Mouse (Mus musculus) lung, postnatal 36 days (tissue): ENCODE measurements at regions not wholly inside any gene's neighbourhood (a gene's known extent, or its start where the extent isn't known, plus 50 kb on each side); places are given as distances from the start of the nearest gene placed in this dataset.
"Not testable (repeated sequence)": the region's sequence is repeated elsewhere in the genome, so short reads cannot be mapped to it uniquely, and the experiment has no call there.

Experiments
- DNase-seq: peaks from one replicate; pipeline ENCODE4 v3.0.0; 2022; ENCODE audit warnings: mixed read lengths

DNA sequence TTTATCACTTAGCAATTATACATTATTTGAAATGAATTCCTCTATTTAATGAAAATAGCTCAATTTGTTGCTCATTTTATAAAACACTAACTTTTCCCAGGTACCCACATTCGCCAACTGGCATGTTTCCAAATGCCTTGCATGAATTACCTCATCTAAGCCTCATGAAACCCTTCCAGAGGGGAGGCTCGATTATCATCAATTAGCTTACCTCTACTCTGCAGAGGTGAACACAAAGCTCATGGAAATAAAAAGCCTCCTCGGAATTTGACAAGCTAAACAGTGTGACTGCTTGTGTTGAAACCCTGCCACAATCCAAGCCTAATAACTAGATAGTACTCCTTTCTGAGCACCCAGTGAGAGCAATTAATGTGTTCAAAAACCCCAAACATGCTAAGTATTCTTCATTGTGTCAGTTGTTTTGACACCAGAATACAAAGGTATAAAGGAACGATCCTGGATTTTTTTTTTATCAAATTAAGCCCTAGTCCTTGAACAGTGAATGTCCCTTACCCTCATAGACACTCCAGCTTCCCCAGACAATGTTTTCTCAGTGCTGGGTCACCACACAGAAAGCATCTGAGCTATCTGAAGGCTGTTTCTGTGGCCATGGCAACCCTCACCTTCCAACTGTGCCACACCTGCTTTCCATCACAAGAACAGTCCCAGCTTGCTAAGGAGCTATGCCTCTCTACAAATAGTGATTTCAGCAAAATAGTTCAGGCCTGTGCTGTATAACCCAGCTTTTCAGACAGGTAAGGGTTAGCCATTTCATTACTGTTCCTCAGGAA is 530.4 kb downstream of the Rapgef2 start:
- no peak for DNase-seq

- DNase-seq = no peak
Measured at GRCm38 (mm10) chr3:78736111-78736510, 550.2 kb downstream of the Rapgef2 start.

GRCm38 (mm10) chr3:78716691-78717090 is 569.6 kb downstream of the Rapgef2 start:
- no peak for DNase-seq

GRCm38 (mm10) chr3:78707687-78708086 is 578.6 kb downstream of the Rapgef2 start:
- DNase-seq = no peak

- no peak for DNase-seq
Measured at GRCm38 (mm10) chr3:78698936-78699335, 587.4 kb downstream of the Rapgef2 start.

- DNase-seq = peak; percentile 1
Measured at GRCm38 (mm10) chr3:78691499-78691898, 594.8 kb downstream of the Rapgef2 start.

DNA sequence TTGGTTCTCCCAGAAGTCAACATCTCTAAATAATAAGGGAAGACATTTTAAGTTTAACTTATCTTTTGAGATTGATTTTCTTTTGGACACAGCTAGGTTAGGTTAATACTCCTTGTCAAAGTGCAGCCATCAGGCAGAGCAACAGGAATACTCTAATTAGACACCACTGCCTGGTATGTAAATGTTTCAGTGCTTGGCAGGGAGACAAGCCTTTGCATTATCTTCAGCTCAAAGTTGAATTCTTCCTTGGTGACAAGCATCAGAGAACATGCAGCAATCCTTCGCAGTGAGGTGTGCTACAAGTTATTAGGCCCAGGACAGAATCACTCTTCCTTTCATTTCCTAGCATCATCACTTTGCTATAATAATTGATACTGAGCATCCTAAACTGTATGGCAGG is 608.7 kb downstream of the Rapgef2 start:
- DNase-seq = no peak

GRCm38 (mm10) chr3:78676806-78677205 is 609.5 kb downstream of the Rapgef2 start:
- DNase-seq = no peak

DNA sequence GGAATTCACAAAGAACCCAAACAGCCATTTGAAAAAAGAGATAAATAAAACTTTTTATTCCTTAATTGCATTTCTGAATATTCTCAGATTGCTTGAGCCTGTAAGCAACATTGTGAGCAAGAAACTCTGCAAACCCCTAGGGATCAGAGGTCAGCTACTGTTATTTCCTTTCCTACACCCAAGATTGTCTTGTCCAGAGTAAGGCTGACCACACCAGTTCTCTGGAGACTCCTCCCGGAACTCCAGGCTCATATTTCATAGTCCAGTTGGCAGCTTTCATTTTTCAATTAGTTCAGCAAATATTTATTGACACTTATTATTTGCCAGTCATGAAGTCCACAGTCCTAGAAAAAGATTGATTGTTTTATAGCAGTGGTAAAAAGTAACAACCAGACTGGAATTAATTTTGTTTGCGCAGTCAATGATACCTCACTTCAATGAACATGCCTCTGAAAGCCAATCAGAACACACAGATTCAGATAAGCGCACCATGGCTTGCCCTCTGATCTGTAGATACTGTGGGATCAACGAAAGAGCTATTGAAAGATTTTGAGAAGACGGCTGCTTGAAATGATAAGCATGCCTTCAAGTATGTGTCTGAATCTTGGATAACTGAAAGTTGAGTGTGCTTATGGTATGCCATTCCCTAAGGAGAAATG is 611.7 kb downstream of the Rapgef2 start:
- DNase-seq = no peak

GRCm38 (mm10) chr3:78668050-78668449 is 618.3 kb downstream of the Rapgef2 start:
- no peak for DNase-seq

DNA sequence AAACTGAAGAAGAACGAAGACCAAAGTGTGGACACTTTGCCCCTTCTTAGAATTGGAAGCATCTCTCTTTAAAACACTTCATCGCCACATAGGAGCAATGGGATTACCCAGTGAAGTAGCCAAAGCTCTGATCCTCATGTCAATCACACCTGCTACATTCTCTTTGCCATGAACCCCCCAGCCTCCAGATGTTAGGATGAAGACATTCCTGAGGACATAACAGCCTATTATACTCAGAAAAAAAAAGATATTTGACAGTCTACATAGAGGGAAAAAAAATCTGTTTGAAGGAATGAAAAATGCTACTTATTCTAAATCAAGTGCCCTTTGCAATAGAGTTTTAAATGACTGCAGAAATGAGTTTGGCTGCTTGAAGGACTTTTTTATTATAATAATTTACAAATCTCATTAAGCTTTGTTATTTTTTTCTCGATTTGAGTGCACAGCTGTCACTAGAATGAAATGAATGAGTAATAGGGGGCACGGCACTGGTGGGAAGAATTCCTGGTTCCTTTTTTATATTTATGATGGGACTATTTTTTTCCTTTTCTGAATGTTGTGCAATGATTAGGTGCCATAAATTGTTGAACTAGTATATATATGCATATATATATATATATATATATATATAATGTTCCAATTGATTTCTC is 618.8 kb downstream of the Rapgef2 start:
- no peak for DNase-seq

DNA sequence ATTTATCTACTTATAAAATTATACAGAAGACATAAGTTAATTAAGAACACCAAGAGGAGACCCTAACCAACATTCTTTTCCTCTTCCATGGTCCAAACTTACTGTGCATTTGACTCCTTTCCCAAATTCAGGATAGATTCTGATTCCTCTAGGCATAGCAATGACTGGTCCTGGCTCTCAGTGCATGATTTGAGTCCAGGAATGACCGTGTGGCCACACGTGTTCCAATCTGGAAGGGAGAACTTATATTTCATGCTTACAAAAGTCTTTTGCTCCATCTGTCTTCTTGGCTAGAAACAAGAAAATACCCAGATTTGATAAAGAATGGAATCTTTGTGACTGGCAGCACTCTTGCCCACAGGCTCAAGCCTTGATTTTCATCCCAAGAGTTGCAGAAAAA is 638.2 kb downstream of the Rapgef2 start:
- no peak for DNase-seq

DNA sequence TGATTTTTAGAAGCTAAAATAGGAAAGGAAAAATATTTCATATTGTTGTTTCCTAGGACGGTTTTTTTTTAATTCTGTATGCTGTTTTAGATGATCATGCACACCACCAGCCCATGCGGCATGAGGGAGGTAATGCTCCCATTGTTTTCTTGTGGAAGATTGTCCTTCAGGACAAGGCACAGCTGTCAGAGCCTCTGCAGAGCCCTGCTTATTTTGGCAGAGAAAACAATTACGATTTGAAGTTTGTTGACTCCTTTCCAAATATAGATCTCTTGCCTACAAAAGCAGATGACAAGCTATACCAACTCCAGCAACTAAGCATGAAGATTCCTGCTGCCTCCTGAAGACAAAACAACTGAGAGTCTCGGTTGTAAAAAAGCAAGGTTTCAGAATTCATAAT is 650.9 kb downstream of the Rapgef2 start:
- no peak for DNase-seq

GRCm38 (mm10) chr3:78618900-78619299 is 667.4 kb downstream of the Rapgef2 start:
- peak; percentile 30 for DNase-seq

DNA sequence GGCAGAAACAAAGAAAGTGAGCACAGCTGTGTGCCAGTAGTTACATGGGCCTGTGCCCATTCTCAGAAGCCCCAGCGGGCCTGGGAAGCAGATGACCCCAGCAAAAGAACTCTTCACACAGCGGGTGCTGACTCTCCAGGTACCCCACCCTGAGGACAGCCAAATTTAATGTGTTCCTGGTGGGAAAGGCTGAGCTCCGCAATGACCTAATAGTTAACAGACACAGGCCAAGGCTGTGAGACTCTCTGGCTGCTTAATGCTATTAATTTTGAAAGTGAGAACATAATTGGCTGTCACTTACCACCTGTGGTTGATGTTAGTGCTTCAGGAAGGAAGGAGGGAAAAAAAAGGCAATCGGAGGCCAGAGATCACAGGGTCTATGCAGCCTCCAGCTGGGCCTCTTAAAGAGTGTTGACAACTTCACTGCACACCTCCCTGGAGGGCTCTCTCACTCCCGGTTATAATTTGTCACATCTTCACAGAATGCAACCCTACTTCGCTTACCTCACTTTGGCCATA is 691.5 kb downstream of the Rapgef2 start:
- no peak for DNase-seq

DNA sequence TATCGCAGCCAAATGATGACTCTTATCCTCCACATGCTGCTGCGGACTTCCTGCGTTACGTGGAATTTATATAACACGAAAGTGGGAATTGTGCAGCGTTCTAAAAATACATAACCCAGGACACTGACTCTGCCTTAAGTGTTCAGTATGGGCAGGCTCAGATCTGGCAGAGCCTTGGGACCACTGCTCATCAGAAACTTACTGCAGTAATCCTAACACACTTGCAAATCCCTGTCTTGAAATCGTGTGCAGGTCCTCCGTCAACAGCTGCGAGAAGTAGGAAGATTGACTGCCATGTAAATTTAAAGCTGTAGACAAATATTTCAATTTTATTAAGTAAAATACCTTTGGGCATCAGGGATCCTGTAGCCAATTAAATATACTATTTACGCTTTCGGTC is 692.0 kb downstream of the Rapgef2 start:
- no peak for DNase-seq

DNA sequence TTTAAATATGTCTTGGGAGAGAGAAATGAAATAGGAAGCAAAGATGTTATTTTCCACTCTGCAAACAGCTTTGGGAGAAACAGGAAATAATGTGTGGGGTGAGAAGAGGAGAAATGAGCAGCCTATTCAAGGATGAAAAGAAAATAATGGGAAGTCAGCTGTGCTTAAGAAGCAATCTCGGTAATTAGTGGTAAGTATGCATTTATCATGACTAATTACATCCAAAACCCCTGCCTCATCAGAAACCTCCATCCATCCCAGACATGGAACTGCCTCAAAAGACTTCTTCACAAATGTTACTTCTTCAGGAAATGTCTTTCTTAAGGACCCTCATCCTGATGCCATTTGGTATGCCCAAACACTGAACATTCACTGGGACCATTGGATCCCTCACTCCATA is 699.7 kb downstream of the Rapgef2 start:
- no peak for DNase-seq

DNA sequence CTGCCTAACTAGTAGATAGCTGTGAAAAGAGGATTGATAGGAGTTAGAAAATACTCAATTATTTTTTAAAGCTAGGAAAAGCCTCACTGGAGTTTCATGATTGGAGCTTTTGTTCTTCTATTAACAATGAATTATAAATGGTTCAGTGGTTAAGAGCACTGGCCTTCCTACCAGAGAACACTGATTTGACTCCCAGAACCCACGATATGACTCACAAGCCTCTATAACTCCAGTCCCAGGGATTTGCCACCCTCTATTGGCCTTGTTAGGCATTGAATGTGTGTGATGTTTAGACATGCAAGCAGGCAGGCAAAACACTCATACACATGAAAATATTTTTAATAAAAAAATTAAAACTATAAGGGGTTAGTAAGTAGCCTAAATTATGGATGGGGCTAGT is 704.4 kb downstream of the Rapgef2 start:
- DNase-seq = peak; percentile 4

- peak; percentile 12 for DNase-seq
Measured at GRCm38 (mm10) chr3:78581100-78581499, 705.2 kb downstream of the Rapgef2 start.

DNA sequence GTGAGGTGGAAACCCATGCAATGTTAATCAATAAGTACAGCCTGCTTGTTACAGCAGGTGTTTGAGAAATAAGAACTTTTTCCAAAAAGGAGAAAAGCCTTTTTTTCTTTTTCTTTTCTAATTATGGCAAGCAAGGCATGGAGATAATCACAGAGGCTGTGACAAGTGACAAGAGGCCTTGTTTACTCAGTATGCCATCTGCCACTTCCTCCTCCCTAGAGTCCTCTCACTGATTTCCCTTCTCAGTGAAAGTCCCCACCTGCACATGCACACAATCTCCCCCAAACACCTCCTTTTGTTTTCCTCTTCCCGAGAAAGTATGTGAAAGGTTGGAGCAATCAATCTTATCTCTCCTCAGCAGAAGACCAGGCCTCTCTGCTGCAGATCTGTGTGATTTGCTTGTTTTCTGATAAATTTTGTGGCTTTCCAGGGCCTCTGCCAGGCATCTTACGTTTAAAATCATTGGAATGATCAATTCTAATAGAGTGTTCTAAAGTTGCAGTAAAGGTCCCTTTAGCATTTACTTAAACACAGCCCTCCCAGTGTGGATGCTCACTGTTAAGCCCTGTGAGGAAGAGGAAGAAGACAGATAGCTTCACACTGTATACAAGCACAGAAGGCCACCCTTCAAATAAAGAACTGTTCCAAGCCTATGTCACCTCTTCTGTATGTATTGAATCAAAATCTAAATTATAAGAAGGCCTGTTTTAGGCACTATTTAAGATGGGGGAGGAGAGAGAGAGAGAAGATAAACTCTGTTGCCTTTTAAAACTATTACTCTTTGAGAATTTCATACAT is 710.5 kb downstream of the Rapgef2 start:
- no peak for DNase-seq

DNA sequence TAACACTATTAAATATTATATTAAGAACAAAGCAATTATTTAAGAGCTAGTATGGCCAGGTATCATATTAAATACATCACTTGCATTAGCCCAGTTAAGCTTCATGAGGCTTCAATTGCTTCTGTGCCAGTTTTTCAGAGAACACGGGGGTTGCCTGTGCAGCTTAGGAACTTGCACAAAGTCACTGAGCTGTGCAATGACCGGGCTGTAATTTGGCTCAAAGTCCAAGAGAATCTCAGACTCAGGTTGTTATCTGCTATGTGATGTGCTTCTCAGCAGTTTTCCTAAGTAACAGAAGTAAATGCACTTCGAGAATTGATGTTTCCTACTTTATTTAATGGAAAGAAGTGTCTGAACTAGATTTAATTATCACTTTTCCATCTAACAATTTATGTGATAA is 711.5 kb downstream of the Rapgef2 start:
- no peak for DNase-seq

DNA sequence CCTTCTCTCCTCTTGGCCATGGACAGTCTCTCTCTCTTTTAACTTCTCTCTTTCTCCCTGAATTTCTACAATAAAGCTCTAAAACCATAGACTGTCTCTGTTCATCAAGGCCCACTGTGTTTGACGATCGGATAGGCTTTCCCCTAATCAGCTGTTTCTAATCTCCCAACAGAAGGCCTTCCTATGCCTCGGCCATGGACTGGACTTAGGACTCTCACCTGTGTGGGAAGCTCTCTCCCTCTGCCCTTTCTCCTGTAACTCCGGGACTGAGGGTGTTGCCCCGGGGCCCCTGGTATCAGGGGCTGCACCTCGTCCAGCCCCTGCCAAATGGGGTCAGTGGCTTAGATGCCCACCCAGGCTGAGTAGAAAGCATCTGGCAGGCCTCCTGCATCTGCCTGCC is 713.0 kb downstream of the Rapgef2 start:
- no peak for DNase-seq

GRCm38 (mm10) chr3:78564926-78565325 is 721.4 kb downstream of the Rapgef2 start:
- not testable (repeated sequence) for DNase-seq
